Comparison of ENCODE assay signal across 9 mouse cellular contexts in the genomic region with DNA sequence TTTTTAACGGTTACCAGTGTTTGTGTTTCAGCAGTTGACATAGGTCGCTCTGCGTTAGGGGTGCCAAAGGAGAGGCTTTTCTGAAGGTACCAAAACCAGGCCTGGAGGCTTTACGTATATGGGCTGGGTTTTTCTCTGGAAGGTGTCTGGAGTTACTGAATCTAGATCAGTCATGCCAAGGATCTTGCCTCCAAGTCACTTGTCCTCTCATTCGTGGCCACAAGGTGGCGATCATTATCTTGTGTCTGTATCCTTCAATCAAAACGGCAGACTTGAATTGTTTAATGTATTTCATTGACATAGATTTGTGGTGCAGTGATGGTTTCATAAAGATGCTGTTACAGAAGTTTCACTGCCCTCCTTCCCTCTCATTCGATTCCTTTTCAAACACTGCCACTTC. TPM values are rescaled to one million over a fixed set of nuclear protein-coding genes. Genes with fewer than 3 reads are reported as not detected.
A peak's percentile ranks its signal among the peaks of the same experiment; 100 is the strongest.
DNase-seq lines count a peak whose midpoint lies in the region; ATAC-seq and TF ChIP-seq lines count a peak whose summit lies in the region.
"Had no signal": no experiment of that assay in that cellular context is flagged by ENCODE, and none has a peak within 500 bp of the region (broad histone marks: within the 10 kb centered on the region; RNA-seq: fewer than 3 reads in every experiment).

No protein-coding gene starts in this region.

- H3K27ac ChIP-seq in hindbrain, embryonic 14.5 days = no peak overlapping the region
- no peak overlapping the region for H3K27ac ChIP-seq in hindbrain, embryonic 12.5 days
- H3K27ac ChIP-seq in CH12.LX (ENCODE audit: insufficient read depth, low read depth) = no peak overlapping the region
- H3K27ac ChIP-seq in layer of hippocampus, adult 2 months = no peak overlapping the region

- no peak overlapping the region for H3K9ac ChIP-seq in hindbrain, embryonic 14.5 days
- H3K9ac ChIP-seq in hindbrain, embryonic 12.5 days = no peak overlapping the region
- no peak overlapping the region for H3K9ac ChIP-seq in CH12.LX (ENCODE audit: insufficient read depth, low read depth)

- no peak overlapping the region for H3K4me3 ChIP-seq in hindbrain, embryonic 14.5 days (replicated peaks; ENCODE audit: low read length)
- H3K4me3 ChIP-seq in hindbrain, embryonic 12.5 days = no peak overlapping the region
- no peak overlapping the region for H3K4me3 ChIP-seq in CH12.LX (replicated peaks in 1 of 3; ENCODE audit: low read depth in 2 of 3, low read length in 2 of 3, poor library complexity in 1 of 3)
- H3K4me3 ChIP-seq in layer of hippocampus, adult 2 months = no peak overlapping the region
- H3K4me3 ChIP-seq: megakaryocyte, embryonic 14.5 days had no signal

- H3K36me3 ChIP-seq in hindbrain, embryonic 14.5 days (replicated peaks; ENCODE audit: control insufficient read depth, insufficient read depth) = peaks cover 5% of the 10 kb centered on the region; the same call in 1 of the 2 replicates
- H3K36me3 ChIP-seq in hindbrain, embryonic 12.5 days = no peaks in the 10 kb centered on the region
- H3K36me3 ChIP-seq in CH12.LX (replicated peaks in 1 of 2; ENCODE audit: control insufficient read depth in 1 of 2, insufficient read depth in 1 of 2, low read length in 1 of 2) = peaks cover 21 to 71% of the 10 kb centered on the region in 2 experiments

- ATAC-seq in hindbrain, embryonic 14.5 days (ENCODE audit: low FRiP score) = no peak
- no peak for ATAC-seq in hindbrain, embryonic 12.5 days (ENCODE audit: low FRiP score)
- peak; percentile 53; the same call in 1 of the 2 replicates for ATAC-seq in megakaryocyte-erythroid progenitor cell, adult 5-6 weeks (replicated peaks; ENCODE audit: low FRiP score, low TSS enrichment, poor library complexity, severe bottlenecking)

- no peak for TF ChIP-seq POLR2A in CH12.LX (IDR thresholded peaks at IDR 0.05; ENCODE audit: low read depth, low read length)

- WGBS in hindbrain, embryonic 14.5 days = 46% methylated on average over 8 of the region's 8 CpGs
- WGBS in hindbrain, embryonic 12.5 days = 44% methylated on average over 8 of the region's 8 CpGs

- H3K79me2 ChIP-seq in CH12.LX (replicated peaks; ENCODE audit: control insufficient read depth, extremely low read depth, insufficient read depth, poor library complexity, severe bottlenecking) = no peaks in the 10 kb centered on the region

- dilution Hi-C loops in CH12.LX (cut with MboI; ENCODE audit: extremely low pct_ligation_motif_present, extremely low pct_unique_long_range_greater_than_20kb, low sequenced_read_pairs) = no loop called here

- no peak for TF ChIP-seq EP300 in CH12.LX (IDR thresholded peaks at IDR 0.05; ENCODE audit: low read length)

- TF ChIP-seq RAD21 in CH12.LX (IDR thresholded peaks at IDR 0.05; ENCODE audit: low read depth, low read length) = peak; percentile 55

- peak; percentile 88 for DNase-seq in hindbrain, embryonic 14.5 days (ENCODE audit: low spot score)
- peak; percentile 58 for DNase-seq in CH12.LX (ENCODE audit: extremely low read depth)
- peak; percentile 61 for DNase-seq in brain, embryonic 18.5 days (ENCODE audit: low read depth, low spot score)
- peak; percentile 62 to 90 for DNase-seq in frontal cortex, adult 2 months (ENCODE audit: extremely low spot score in 1 of 2, low spot score in 1 of 2)
- DNase-seq in layer of hippocampus, adult 2 months (ENCODE audit: low spot score in 2 of 2) = peak; percentile 67 to 78
- DNase-seq in thymus, postnatal 14 days = peak; percentile 74

- in situ Hi-C loops in CH12.LX (cut with MboI; ENCODE audit: low pct_ligation_motif_present, low pct_unique_long_range_greater_than_20kb, low sequenced_read_pairs) = loop anchor here (25.0 kb wide), 1 partner anchor 319 kb away; no protein-coding TSS in a partner anchor

- H3K4me2 ChIP-seq in hindbrain, embryonic 14.5 days (replicated peaks) = no peak overlapping the region
- no peak overlapping the region for H3K4me2 ChIP-seq in hindbrain, embryonic 12.5 days (replicated peaks)
- H3K4me2 ChIP-seq in CH12.LX (ENCODE audit: insufficient read depth, low read depth, poor library complexity, severe bottlenecking) = no peak overlapping the region

- peak; percentile 72 to 73 for TF ChIP-seq CTCF in CH12.LX (conservative IDR thresholded peaks at IDR 0.05 in 1 of 2, IDR thresholded peaks at IDR 0.05 in 1 of 2; ENCODE audit: low read depth in 2 of 2, low read length in 2 of 2)
- TF ChIP-seq CTCF in layer of hippocampus, adult 2 months (conservative IDR thresholded peaks at IDR 0.05) = peak; percentile 91

- H3K27me3 ChIP-seq in hindbrain, embryonic 14.5 days (ENCODE audit: control insufficient read depth, insufficient read depth, low read length) = no peaks in the 10 kb centered on the region
- H3K27me3 ChIP-seq in hindbrain, embryonic 12.5 days = no peaks in the 10 kb centered on the region
- H3K27me3 ChIP-seq in CH12.LX (replicated peaks) = no peaks in the 10 kb centered on the region
- H3K27me3 ChIP-seq: megakaryocyte, embryonic 14.5 days had no signal

- no peaks in the 10 kb centered on the region for H3K4me1 ChIP-seq in hindbrain, embryonic 14.5 days (replicated peaks; ENCODE audit: control insufficient read depth, insufficient read depth, low read length)
- H3K4me1 ChIP-seq in hindbrain, embryonic 12.5 days = no peaks in the 10 kb centered on the region
- peaks cover 10 to 19% of the 10 kb centered on the region in 2 experiments for H3K4me1 ChIP-seq in CH12.LX (ENCODE audit: control insufficient read depth in 1 of 2, insufficient read depth in 2 of 2)

- no peaks in the 10 kb centered on the region for H3K9me3 ChIP-seq in hindbrain, embryonic 14.5 days (ENCODE audit: control insufficient read depth, low read length)
- H3K9me3 ChIP-seq in hindbrain, embryonic 12.5 days (replicated peaks) = no peaks in the 10 kb centered on the region
- H3K9me3 ChIP-seq in CH12.LX (replicated peaks; ENCODE audit: low read length) = no peaks in the 10 kb centered on the region
- H3K9me3 ChIP-seq: megakaryocyte, embryonic 14.5 days had no signal

TF ChIP-seq in CH12.LX, 34 proteins besides CTCF, POLR2A, EP300 and RAD21:
- TF ChIP-seq SMC3 (IDR thresholded peaks at IDR 0.05; ENCODE audit: low read depth, low read length) (peak; percentile 35), RCOR1 (conservative IDR thresholded peaks at IDR 0.05; ENCODE audit: low read depth, low read length) (no peak)

RNA-seq across cellular contexts. Expression of gene Tbc1d22a, which starts 29.4 kb away (rescaled TPM):
- polyA plus RNA-seq in hindbrain, embryonic 14.5 days (2014; fragmentation: Nextera tagmentation; extraction: Ambion mirVana) = 9.9 and 10.7 TPM in 2 replicates
- polyA plus RNA-seq in hindbrain, embryonic 12.5 days (2016; fragmentation: Nextera tagmentation; extraction: Ambion mirVana) = 13.8 and 14.1 TPM in 2 replicates
- 15.0 and 20.2 TPM in 2 replicates for total RNA-seq in CH12.LX (2012; rRNA removed)
- total RNA-seq in CH12.LX (2014; rRNA removed) = 19.4 and 21.1 TPM in 2 replicates
- 16.5 and 17.6 TPM in 2 replicates for polyA plus RNA-seq in CH12.LX (2012; ENCODE audit: insufficient read length, low read depth)
- polyA plus RNA-seq in frontal cortex, adult 2 months (2012; rRNA removed) = 28.3 and 29.4 TPM in 2 replicates
- total RNA-seq in layer of hippocampus, adult 2 months (2021) = 10 to 100 TPM; 33.2 to 34.7 TPM
- 13.0 and 13.7 TPM in 2 replicates for total RNA-seq in megakaryocyte-erythroid progenitor cell, adult 5-6 weeks (2014; fragmentation: Nextera tagmentation)
- total RNA-seq in megakaryocyte-erythroid progenitor cell, adult 5-6 weeks (2017) = 12.5 and 13.5 TPM in 2 replicates

RNA-seq across cellular contexts. Expression of gene Cerk, which starts 57.8 kb away (rescaled TPM):
- polyA plus RNA-seq in hindbrain, embryonic 14.5 days (2014; fragmentation: Nextera tagmentation; extraction: Ambion mirVana) = 28.3 and 31.1 TPM in 2 replicates
- polyA plus RNA-seq in hindbrain, embryonic 12.5 days (2016; fragmentation: Nextera tagmentation; extraction: Ambion mirVana) = 26.0 and 28.1 TPM in 2 replicates
- total RNA-seq in CH12.LX (2012; rRNA removed) (8.8 and 10.3 TPM in 2 replicates), CH12.LX (2014; rRNA removed) (3.7 and 4.4 TPM in 2 replicates)
- polyA plus RNA-seq in CH12.LX (2012; ENCODE audit: insufficient read length, low read depth) = 2.2 and 2.5 TPM in 2 replicates
- polyA plus RNA-seq in frontal cortex, adult 2 months (2012; rRNA removed) = 50.2 TPM in 2 replicates
- 10 to 100 TPM; 41.6 to 43.0 TPM for total RNA-seq in layer of hippocampus, adult 2 months (2021)
- 5.6 and 7.1 TPM in 2 replicates for total RNA-seq in megakaryocyte-erythroid progenitor cell, adult 5-6 weeks (2014; fragmentation: Nextera tagmentation)
- total RNA-seq in megakaryocyte-erythroid progenitor cell, adult 5-6 weeks (2017) = 3.5 and 6.1 TPM in 2 replicates
